Mouse (Mus musculus) cerebellum, adult 2 months (tissue): Measurements from ENCODE around the gene Mier1. TPM values are rescaled to one million over a fixed set of nuclear protein-coding genes. Genes with fewer than 3 reads are reported as not detected.

Experiments used
- DNase-seq, 2 experiments: peaks; one replicate each; pipeline ENCODE4 v3.0.0; 2021
- H3K27ac ChIP-seq: fragments of 200-500 bp; 2 replicates; pipeline ENCODE4 v1.5.1; 2012; ENCODE audit warnings: low read length, control low read depth, inconsistent platforms; ENCODE audit not compliant: insufficient read depth
- H3K27me3 ChIP-seq: fragments of 200-500 bp; 2 replicates; pipeline ENCODE4 v1.6.1; 2012; ENCODE audit warnings: inconsistent platforms, mild to moderate bottlenecking, low read length, moderate library complexity; ENCODE audit not compliant: control insufficient read depth, insufficient read depth
- H3K4me1 ChIP-seq: fragments of 200-500 bp; 2 replicates; pipeline ENCODE4 v1.6.1; 2011; ENCODE audit warnings: low read length; ENCODE audit not compliant: control insufficient read depth, insufficient read depth
- H3K4me3 ChIP-seq: fragments of 200-500 bp; replicated peaks from 2 replicates; pipeline ENCODE3; 2011; ENCODE audit warnings: mild to moderate bottlenecking, low read depth, low read length, control low read depth; ENCODE audit not compliant: insufficient read depth
- CTCF ChIP-seq: fragments of 200-500 bp; IDR thresholded peaks from 2 replicates; pipeline ENCODE4 v1.5.1; 2011; ENCODE audit warnings: low read depth, mild to moderate bottlenecking, control low read depth, low read length, moderate library complexity, borderline replicate concordance; ENCODE audit not compliant: insufficient read depth
- POLR2A ChIP-seq: fragments of 200-500 bp; IDR thresholded peaks from 2 replicates; pipeline ENCODE4 v1.6.1; 2011; ENCODE audit warnings: low read length, control low read depth, borderline replicate concordance; ENCODE audit not compliant: insufficient read depth
- WGBS: fragments of 180-500 bp; shearing (Covaris S2); methylation state at CpG from one replicate; pipeline ENCODE4 v1.1.7; 2018; 5-methylcytosine and 5-hydroxymethylcytosine counted together
- polyA plus RNA-seq: library from polyadenylated mRNA; depleted of rRNA; stranded (reverse); fragments of >200 nt; gene quantifications from 2 replicates; pipeline ENCODE4 v1.2.3, GENCODE M21; 2012

Gene Mier1
- polyA plus RNA-seq, 1 experiment: 24.8 TPM

GRCm38 (mm10) chr4:103098532-103098931, 15.7 kb upstream of the Mier1 start:
- Histone ChIP-seq H3K4me3 (no peak overlapping the region), H3K27ac (no peak overlapping the region), H3K4me1 (no peaks in the 10 kb centered on the region), H3K27me3 (no peaks in the 10 kb centered on the region)
- no peak for DNase-seq
- 93% methylated on average over 5 of the region's 5 CpGs for WGBS
- TF ChIP-seq CTCF (no peak), POLR2A (no peak)

DNA sequence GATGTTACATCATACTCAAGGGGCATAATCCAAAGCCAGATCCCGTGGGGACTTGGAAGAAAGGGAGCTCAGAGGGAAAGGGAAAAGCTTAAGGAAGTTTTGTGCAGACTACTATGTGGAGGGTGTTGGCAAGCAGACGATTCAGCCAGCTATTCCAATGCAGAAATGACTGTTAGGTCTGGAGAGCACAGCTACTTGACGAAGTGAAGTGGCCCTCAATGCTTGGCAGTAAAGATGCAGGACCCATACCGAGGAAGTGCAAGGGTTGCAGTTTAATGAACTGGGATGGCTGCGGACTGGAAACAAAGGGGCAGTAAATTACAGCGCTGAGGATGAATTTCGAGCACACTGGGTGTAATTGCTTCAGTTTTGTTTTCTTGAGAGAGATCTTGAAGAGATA, 1.5 kb upstream of the Mier1 start:
- peaks cover 3% of the 10 kb centered on the region; the same call in 1 of the 2 replicates for H3K4me1 ChIP-seq
- 23% methylated on average over 7 of the region's 7 CpGs for WGBS
- H3K27me3 ChIP-seq: no peaks in the 10 kb centered on the region
- TF ChIP-seq POLR2A: no peak
- no peak for TF ChIP-seq CTCF
- no peak overlapping the region for H3K4me3 ChIP-seq
- no peak for DNase-seq
- no peak overlapping the region for H3K27ac ChIP-seq

DNA sequence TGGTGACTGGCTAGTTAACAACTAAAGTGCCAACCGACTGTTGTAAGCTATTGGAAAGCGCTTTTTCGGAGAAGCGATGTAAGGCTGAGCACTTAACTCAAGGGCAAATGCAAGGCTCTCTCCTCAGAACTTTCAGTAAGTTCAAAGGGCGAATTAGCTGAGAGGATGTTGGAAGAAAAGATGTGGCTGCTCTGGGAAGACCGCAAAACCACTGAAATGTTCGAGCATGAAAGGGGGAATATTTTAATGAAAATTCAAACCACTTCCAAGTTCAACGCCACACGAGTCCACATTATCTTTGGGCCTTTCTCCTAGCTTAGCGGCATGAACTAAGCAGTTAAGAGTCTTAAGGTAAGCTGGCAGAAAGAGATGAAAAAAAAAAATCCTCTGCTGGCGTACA, 788 bp upstream of the Mier1 start:
- 4% methylated on average over 11 of the region's 11 CpGs for WGBS
- Histone ChIP-seq H3K27me3 (no peaks in the 10 kb centered on the region), H3K27ac (no peak overlapping the region), H3K4me1 (peaks cover 3% of the 10 kb centered on the region; the same call in 1 of the 2 replicates), H3K4me3 (no peak overlapping the region)
- no peak for DNase-seq
- no peak for TF ChIP-seq CTCF
- no peak for TF ChIP-seq POLR2A

DNA sequence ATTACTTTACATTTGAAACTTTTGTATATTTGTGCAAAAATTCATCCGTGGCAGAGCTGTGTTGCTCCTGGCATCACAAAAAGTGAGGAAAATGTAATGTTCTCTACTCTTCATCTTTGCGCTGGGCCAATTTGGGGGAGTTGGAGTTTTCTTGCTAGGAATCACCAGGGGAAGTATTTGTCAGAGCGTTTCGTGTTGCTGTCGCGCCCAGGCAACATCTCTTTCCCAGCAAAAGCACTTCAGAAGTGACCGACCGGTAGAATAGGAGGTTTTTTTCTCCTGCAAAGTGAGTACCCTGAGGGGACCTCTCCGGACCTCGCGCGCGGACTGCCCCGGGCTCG, 4.7 kb downstream of the Mier1 start:
- under 1% methylated on average over 15 of the region's 15 CpGs for WGBS
- Histone ChIP-seq H3K4me1 (peaks cover 5% of the 10 kb centered on the region; the same call in 1 of the 2 replicates), H3K27ac (peak overlapping the region; percentile 65; the same call in 1 of the 2 replicates), H3K27me3 (no peaks in the 10 kb centered on the region), H3K4me3 (peak overlapping the region; percentile 89)
- no peak for TF ChIP-seq CTCF
- no peak for TF ChIP-seq POLR2A
- no peak for DNase-seq

DNA sequence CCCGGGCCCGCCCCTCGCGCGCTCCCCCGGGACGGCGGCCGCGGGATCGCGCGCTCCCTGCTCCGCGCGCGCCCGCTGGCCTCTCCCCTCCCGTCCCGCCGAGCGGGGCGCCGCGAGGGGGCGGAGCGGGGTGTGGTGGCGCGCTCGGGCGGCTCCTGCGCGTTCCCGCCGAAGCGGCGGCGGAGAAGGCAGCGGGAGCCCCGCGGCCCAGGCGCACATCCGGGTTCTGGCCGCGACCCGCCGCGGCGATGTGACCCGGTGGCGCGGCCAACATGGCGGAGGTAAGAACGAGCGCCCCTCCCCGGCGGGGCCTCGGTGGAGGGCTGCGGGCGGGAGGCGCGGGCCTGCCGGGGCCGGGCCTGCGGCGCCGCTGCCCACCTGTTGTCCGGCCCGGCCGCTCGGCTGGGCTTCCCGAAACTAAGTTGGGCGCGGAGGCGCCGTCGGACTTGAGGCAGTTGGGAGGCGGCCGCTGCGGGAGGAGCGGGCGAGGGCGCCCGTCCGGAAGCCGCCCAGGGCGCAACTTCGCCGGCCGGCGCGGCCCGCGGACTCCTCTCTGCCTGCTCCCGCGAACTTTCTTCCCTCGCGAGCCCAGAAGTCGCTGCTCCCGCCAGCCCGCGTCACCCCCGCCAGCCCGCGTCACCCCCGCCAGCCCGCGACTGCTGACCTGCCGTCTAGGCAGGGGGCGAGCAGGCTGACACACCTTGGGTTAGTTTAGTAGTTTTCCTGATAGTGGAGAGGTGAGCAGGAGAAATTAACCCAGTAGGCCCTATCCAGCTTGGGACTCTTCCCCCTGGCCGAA, 5.2 kb downstream of the Mier1 start:
- H3K27ac ChIP-seq: peak overlapping the region; percentile 65
- under 1% methylated on average over 94 of the region's 111 CpGs for WGBS
- no peak for TF ChIP-seq CTCF
- TF ChIP-seq POLR2A: peak; percentile 40; the same call in 1 of the 2 replicates
- no peaks in the 10 kb centered on the region for H3K27me3 ChIP-seq
- H3K4me1 ChIP-seq: peaks cover 5% of the 10 kb centered on the region; the same call in 1 of the 2 replicates
- peak overlapping the region; percentile 89 for H3K4me3 ChIP-seq
- peak; percentile 81 for DNase-seq

- Histone ChIP-seq H3K4me3 (peak overlapping the region; percentile 89), H3K4me1 (peaks cover 5% of the 10 kb centered on the region; the same call in 1 of the 2 replicates), H3K27me3 (no peaks in the 10 kb centered on the region), H3K27ac (no peak overlapping the region)
- WGBS: 20% methylated on average over 4 of the region's 4 CpGs
- no peak for TF ChIP-seq CTCF
- TF ChIP-seq POLR2A: no peak
- no peak for DNase-seq
Measured at GRCm38 (mm10) chr4:103120028-103120384, 5.8 kb downstream of the Mier1 start.

DNA sequence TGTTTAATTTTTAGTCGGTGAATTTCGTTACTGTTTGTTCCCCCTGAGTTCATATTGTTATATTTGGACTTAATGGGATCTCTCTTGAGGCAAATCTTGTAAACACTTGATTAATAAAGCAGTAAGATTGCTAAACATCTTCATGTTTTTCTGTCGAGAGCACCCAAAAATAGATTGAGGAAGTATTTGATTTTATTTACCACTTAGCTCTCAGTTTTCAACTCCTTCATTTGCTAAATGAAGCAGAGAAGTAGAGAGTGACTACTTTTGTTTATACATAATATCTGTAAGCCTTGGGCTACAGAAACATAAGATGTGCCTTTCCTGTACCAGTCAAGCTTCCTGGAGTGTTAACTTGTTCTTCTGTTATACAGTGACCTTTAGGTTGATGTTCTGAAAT, 6.2 kb downstream of the Mier1 start:
- 43% methylated on average over 3 of the region's 3 CpGs for WGBS
- Histone ChIP-seq H3K4me1 (peaks cover 4% of the 10 kb centered on the region; the same call in 1 of the 2 replicates), H3K27me3 (no peaks in the 10 kb centered on the region), H3K4me3 (no peak overlapping the region), H3K27ac (no peak overlapping the region)
- DNase-seq: no peak
- TF ChIP-seq POLR2A (no peak), CTCF (no peak)

- WGBS: 77% methylated on average over 9 of the region's 9 CpGs
- 0 out of 2 replicates have a peak, but pooled peaks cover 2% of the 10 kb centered on the region for H3K4me1 ChIP-seq
- TF ChIP-seq CTCF (no peak), POLR2A (no peak)
Measured at GRCm38 (mm10) chr4:103120874-103121389, 6.7 kb downstream of the Mier1 start.

More at GRCm38 (mm10) chr4:103120874-103121389, 6.7 kb downstream of the Mier1 start:
- no peaks in the 10 kb centered on the region for H3K27me3 ChIP-seq
- no peak for DNase-seq
- H3K4me3 ChIP-seq: no peak overlapping the region
- H3K27ac ChIP-seq: no peak overlapping the region
